Mouse (Mus musculus) lung, adult 2 months (tissue): Measurements from ENCODE around the gene Col8a1.

Source experiments
- CTCF ChIP-seq: fragments of 200-500 bp; IDR thresholded peaks from 2 replicates; pipeline ENCODE4 v1.5.1; 2011; ENCODE audit warnings: mild to moderate bottlenecking, low read length, control low read depth; ENCODE audit not compliant: insufficient read depth
- POLR2A ChIP-seq: fragments of 200-500 bp; IDR thresholded peaks from 2 replicates; pipeline ENCODE4 v1.6.1; 2011; ENCODE audit warnings: low read depth, mild to moderate bottlenecking, control low read depth, low read length, borderline replicate concordance; ENCODE audit errors: extremely low read depth

DNA sequence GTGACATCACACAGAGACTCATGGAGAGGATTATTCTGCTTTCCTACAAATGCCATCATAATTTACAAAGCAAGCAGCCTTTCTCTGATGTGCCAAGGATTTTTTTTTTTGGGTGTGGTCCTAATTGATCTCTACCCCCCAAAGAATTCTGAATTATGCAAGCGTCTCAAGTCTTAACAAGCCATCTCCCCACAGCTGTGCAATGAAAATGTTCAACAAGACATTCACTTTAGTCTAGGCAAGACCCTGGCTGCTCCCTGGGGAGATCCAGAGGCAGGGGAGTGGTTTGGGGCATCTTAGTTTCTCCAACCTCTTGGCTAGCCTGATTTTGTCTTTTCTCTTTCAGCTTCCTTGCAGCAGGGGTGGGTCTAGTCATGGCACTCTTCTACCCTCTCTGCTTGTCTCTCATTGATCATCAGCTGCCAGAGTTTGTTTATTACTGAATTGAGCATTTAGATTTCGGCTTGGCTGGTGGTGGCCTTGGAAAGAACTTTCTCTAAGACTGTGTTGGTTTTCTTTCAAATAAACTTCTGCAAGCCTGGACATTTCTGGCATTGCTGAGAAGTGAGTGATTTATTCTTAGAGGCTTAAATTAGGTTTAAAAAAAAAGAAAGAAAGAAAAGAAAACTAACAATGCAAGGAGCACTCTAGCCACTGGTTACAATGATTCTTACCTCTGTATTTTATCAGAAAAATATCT lies 7.0 kb downstream of the Col8a1 start:
- TF ChIP-seq POLR2A = no peak
- TF ChIP-seq CTCF = no peak
